Mouse (Mus musculus) heart, embryonic 15.5 days (tissue): ENCODE measurements at regions not wholly inside any gene's neighbourhood (a gene's known extent, or its start where the extent isn't known, plus 50 kb on each side); places are given as distances from the start of the nearest gene placed in this dataset.

Source experiments
- ATAC-seq: fragments of 200-750 bp; cut with Nextera tagmentation; replicated peaks from 2 replicates; pipeline ENCODE4 v1.8.0; 2017; ENCODE audit warnings: low read depth, moderate TSS enrichment; ENCODE audit not compliant: insufficient number of reproducible peaks, insufficient read depth, low FRiP score
- H3K27ac ChIP-seq: fragments of 300-500 bp; sonication (generic); 2 replicates; pipeline ENCODE4 v1.5.1; 2015; ENCODE audit warnings: mild to moderate bottlenecking, inconsistent platforms
- H3K27me3 ChIP-seq: fragments of 300-500 bp; sonication (generic); 2 replicates; pipeline ENCODE4 v1.6.1; 2015; ENCODE audit warnings: inconsistent platforms
- H3K36me3 ChIP-seq: fragments of 300-500 bp; sonication (generic); 2 replicates; pipeline ENCODE4 v1.6.1; 2015; ENCODE audit warnings: mild to moderate bottlenecking, inconsistent platforms
- H3K4me1 ChIP-seq: fragments of 300-500 bp; sonication (generic); replicated peaks from 2 replicates; pipeline ENCODE4 v1.6.1; 2015; ENCODE audit warnings: inconsistent platforms
- H3K4me2 ChIP-seq: fragments of 300-500 bp; sonication (generic); 2 replicates; pipeline ENCODE4 v1.6.1; 2015; ENCODE audit warnings: inconsistent platforms, mild to moderate bottlenecking, moderate library complexity
- H3K4me3 ChIP-seq: fragments of 300-500 bp; sonication (generic); 2 replicates; pipeline ENCODE4 v1.5.1; 2015; ENCODE audit warnings: mild to moderate bottlenecking, inconsistent platforms
- H3K9ac ChIP-seq: fragments of 300-500 bp; sonication (generic); 2 replicates; pipeline ENCODE4 v1.6.1; 2015; ENCODE audit warnings: mild to moderate bottlenecking, inconsistent platforms
- H3K9me3 ChIP-seq: fragments of 300-500 bp; sonication (generic); replicated peaks from 2 replicates; pipeline ENCODE4 v1.6.1; 2016; ENCODE audit warnings: inconsistent platforms
- WGBS: fragments of 180-500 bp; shearing (Covaris S2); methylation state at CpG from one replicate; pipeline ENCODE4 v1.1.7; 2015; ENCODE audit warnings: mixed read lengths; 5-methylcytosine and 5-hydroxymethylcytosine counted together

DNA sequence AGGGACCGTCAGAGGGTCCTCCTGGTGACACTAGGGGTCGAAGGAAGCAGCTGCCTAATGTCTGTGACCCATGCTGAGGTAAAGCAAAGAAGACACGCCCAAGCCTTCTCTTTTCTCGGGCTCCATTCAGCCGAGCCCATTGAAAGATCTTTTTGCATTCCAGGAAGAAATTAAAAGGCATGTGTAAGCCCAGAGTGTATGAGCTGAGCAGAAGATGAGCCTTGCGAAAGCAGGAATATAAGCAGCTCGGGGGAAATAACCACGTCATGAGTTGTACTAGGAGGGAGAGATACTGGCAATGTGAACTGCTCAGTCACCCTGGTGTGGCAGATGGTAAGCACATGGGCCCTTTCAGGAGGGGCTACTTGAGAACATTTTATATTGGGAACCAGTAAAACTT, 252.1 kb downstream of the Ice1 start:
- Histone ChIP-seq H3K9me3 (no peaks in the 10 kb centered on the region), H3K27ac (no peak overlapping the region), H3K4me3 (no peak overlapping the region), H3K4me1 (no peaks in the 10 kb centered on the region), H3K9ac (no peak overlapping the region), H3K36me3 (no peaks in the 10 kb centered on the region), H3K4me2 (no peak overlapping the region), H3K27me3 (no peaks in the 10 kb centered on the region)
- 64% methylated on average over 8 of the region's 8 CpGs for WGBS
- ATAC-seq = no peak

DNA sequence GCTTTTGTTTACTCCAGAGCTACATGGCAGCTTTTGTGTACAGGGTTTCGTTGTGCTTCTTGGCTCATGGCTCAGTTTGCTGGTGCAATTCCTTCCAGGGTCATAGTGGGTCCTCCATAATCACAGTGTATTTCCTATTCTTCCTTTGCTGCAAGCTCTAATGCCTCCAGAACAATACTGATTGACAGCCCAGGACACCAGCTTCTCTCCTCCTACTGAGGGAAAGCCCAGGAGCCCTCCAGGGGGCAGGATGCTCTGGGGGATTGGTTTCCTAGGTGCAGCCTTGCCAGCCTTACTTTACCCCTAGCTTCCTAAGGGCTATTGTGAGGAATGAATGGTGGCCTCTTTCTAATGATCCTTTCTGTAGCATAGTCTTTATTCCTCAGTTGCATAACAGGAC, 224.6 kb downstream of the Ice1 start:
- Histone ChIP-seq H3K9me3 (no peaks in the 10 kb centered on the region), H3K9ac (no peak overlapping the region), H3K4me3 (no peak overlapping the region), H3K27ac (no peak overlapping the region), H3K27me3 (no peaks in the 10 kb centered on the region), H3K4me1 (no peaks in the 10 kb centered on the region), H3K36me3 (no peaks in the 10 kb centered on the region), H3K4me2 (no peak overlapping the region)
- 83% methylated on average over 1 of the region's 1 CpGs for WGBS
- ATAC-seq = no peak

DNA sequence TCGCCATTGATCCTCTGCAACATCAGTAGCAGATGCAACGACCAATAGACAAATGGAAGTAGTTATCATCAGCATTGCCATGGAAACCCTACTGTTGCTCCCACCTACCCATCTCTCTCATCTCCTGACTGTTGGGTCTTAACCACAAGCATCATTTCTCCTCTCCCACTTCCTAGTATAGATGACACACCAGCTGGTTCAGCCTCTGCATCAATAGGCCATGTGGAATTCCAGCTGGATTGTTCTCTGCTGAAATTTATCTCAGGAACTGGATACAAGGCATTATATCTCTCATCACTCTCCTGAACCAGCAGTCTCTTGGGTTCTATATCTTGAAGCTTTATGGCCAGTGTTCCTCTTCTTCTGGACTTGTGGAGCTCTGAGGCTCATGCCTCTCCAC, 219.3 kb downstream of the Ice1 start:
- 82% methylated on average over 2 of the region's 2 CpGs for WGBS
- no peak overlapping the region for H3K4me3 ChIP-seq
- H3K27ac ChIP-seq = no peak overlapping the region
- no peak overlapping the region for H3K4me2 ChIP-seq
- H3K4me1 ChIP-seq = no peaks in the 10 kb centered on the region
- H3K9me3 ChIP-seq = no peaks in the 10 kb centered on the region
- no peak for ATAC-seq
- H3K36me3 ChIP-seq = no peaks in the 10 kb centered on the region
- H3K9ac ChIP-seq = no peak overlapping the region
- no peaks in the 10 kb centered on the region for H3K27me3 ChIP-seq

DNA sequence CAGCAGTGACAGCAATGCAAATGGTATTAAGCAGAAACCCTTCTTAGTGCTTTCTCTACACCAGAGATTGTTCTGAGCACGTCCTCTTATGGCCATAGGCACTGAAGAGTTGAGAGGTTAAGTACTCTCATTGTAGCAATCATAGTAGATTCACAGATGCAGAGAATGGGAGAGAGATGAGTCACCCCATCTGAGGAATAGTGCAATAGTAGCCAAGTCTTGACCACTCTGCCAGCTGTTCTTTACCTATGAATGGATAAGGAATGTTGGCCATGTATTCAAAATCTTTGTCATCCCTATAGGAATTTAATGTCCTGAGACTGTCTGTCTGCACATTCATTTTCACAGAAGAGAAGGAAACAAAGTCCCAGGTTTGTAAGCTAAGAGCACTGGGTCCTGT, 198.0 kb downstream of the Ice1 start:
- H3K4me3 ChIP-seq = no peak overlapping the region
- no peaks in the 10 kb centered on the region for H3K27me3 ChIP-seq
- no peak overlapping the region for H3K9ac ChIP-seq
- H3K27ac ChIP-seq = no peak overlapping the region
- no peak for ATAC-seq
- no peaks in the 10 kb centered on the region for H3K9me3 ChIP-seq
- no peaks in the 10 kb centered on the region for H3K4me1 ChIP-seq
- WGBS = 24% methylated on average over 1 of the region's 1 CpGs
- no peaks in the 10 kb centered on the region for H3K36me3 ChIP-seq
- no peak overlapping the region for H3K4me2 ChIP-seq

DNA sequence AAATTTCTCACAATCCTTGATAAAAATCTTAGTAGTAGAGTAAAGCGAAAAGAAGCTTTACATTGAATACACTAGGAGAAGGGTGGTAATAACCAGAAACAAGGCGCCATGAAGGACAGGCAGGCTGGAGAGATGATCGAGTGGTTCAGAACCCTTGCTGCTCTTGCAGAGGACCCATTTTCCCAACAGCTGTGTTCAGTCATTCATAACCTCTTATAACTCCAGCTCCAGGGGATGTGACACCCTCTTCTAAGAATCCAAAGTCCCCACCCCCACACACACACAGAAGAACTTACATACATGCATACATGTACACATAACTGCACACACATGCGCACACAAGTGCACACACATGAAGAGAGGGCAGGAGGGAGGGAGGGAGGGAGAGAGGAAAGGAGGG, 190.5 kb downstream of the Ice1 start:
- no peak for ATAC-seq
- Histone ChIP-seq H3K27me3 (no peaks in the 10 kb centered on the region), H3K36me3 (no peaks in the 10 kb centered on the region), H3K4me2 (no peak overlapping the region), H3K9ac (no peak overlapping the region), H3K9me3 (no peaks in the 10 kb centered on the region), H3K4me3 (no peak overlapping the region), H3K4me1 (no peaks in the 10 kb centered on the region), H3K27ac (no peak overlapping the region)
- 82% methylated on average over 4 of the region's 4 CpGs for WGBS

DNA sequence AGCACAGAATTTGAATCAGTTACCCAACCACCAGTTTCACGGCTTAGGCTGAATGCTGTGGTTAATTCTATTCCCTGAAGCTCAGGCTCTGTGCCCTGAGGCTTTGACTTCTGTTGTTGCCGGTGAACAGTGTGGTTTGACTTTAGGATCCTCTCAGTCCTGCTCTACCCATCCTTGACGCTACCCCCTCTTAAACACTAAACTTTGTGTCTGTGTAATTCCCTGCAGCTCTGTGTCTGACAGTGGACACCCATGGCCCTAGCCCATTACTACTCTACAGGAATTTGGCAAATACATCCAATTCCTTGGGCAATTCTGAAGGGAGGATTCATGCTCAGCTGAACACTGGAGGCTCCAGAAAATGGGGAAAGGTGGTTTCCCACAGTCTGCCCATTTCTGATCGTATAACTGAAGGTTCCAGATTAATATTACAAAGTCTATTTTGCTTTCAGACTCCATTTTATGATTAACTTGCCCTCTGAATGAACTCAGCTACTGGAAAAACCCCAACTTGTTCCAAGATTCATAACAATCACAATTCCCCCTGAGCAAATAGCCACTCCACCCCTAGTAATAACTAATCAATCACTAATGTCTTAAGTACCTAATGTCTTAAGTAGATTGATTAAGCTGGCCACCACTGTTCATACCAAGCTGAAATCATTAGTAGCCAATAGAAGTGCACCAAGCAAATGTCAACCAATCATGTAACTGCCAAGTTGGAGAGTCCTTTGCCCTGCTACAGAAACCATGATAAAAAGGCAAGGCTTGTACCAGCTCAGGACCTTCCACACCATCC, 182.6 kb downstream of the Ice1 start:
- H3K27ac ChIP-seq = no peak overlapping the region
- no peaks in the 10 kb centered on the region for H3K36me3 ChIP-seq
- no peaks in the 10 kb centered on the region for H3K27me3 ChIP-seq
- no peaks in the 10 kb centered on the region for H3K9me3 ChIP-seq
- 73% methylated on average over 4 of the region's 4 CpGs for WGBS
- no peak overlapping the region for H3K4me3 ChIP-seq
- H3K9ac ChIP-seq = no peak overlapping the region
- no peak for ATAC-seq
- H3K4me1 ChIP-seq = no peaks in the 10 kb centered on the region
- no peak overlapping the region for H3K4me2 ChIP-seq

DNA sequence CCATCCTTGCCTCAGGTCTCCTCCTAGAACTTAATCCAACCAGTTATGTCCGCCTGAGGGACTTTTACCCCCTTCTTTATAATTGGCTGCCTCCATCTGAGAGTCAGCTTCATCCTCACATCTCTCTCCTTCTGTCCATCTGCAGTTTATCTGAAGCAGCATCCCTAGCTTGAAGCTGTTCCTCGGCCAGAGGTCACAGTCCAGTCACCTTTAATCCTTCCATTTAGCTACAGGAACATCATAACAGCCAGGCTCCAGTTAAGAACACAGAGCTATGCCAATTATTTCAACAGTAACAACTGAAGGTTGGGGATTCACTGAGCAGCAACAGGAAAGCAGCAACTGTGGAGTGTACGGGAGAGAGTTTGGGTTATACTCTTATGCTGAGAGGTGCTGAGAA, 179.0 kb downstream of the Ice1 start:
- Histone ChIP-seq H3K27ac (no peak overlapping the region), H3K36me3 (no peaks in the 10 kb centered on the region), H3K4me1 (no peaks in the 10 kb centered on the region), H3K9ac (no peak overlapping the region), H3K4me3 (no peak overlapping the region), H3K9me3 (no peaks in the 10 kb centered on the region), H3K27me3 (no peaks in the 10 kb centered on the region), H3K4me2 (no peak overlapping the region)
- 70% methylated on average over 3 of the region's 3 CpGs for WGBS
- no peak for ATAC-seq

DNA sequence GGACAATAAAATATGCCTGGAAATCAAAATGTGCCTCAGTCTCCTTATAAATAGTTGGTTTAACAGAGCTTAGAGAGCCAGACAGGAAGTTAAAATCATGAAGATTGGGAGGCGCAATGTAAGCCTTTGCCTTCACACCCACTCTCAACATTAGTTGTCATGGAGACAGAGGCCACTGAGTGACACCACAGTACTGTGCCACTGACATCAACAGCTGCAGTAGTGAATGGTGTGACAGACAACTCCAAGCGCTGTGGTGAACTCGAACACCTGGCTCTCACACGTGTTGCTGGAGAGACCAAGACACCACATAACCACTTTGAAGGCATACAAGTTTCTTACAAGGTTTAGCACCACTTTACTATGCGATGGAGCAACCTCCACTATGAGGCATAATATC, 172.4 kb downstream of the Ice1 start:
- H3K9ac ChIP-seq = no peak overlapping the region
- WGBS = 79% methylated on average over 5 of the region's 5 CpGs
- no peak overlapping the region for H3K4me2 ChIP-seq
- H3K27ac ChIP-seq = no peak overlapping the region
- H3K4me3 ChIP-seq = no peak overlapping the region
- no peaks in the 10 kb centered on the region for H3K9me3 ChIP-seq
- H3K27me3 ChIP-seq = no peaks in the 10 kb centered on the region
- ATAC-seq = no peak
- H3K4me1 ChIP-seq = no peaks in the 10 kb centered on the region
- no peaks in the 10 kb centered on the region for H3K36me3 ChIP-seq

DNA sequence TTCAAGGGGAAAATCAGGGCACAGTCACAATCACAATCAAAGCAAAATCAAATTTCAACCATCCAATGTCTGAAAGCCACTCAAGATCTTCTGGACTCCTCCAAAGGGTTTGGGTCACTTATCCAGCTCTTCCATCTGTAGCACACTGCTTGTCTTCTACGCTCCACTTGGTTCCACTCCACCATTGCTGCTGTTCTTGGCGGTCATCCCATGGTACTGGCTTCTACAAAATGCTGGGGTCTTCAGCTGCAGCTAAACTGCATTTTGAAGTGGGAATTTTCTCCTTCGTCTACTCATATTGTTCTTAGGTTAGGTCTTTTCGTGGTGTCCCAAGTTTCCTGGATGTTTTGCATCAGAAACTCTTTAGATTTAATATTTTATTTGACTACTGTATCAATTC, 162.7 kb downstream of the Ice1 start:
- no peak overlapping the region for H3K4me2 ChIP-seq
- no peaks in the 10 kb centered on the region for H3K27me3 ChIP-seq
- no peaks in the 10 kb centered on the region for H3K4me1 ChIP-seq
- WGBS = 79% methylated on average over 4 of the region's 4 CpGs
- no peak for ATAC-seq
- H3K9me3 ChIP-seq = no peaks in the 10 kb centered on the region
- H3K9ac ChIP-seq = no peak overlapping the region
- no peaks in the 10 kb centered on the region for H3K36me3 ChIP-seq
- H3K4me3 ChIP-seq = no peak overlapping the region
- H3K27ac ChIP-seq = no peak overlapping the region

DNA sequence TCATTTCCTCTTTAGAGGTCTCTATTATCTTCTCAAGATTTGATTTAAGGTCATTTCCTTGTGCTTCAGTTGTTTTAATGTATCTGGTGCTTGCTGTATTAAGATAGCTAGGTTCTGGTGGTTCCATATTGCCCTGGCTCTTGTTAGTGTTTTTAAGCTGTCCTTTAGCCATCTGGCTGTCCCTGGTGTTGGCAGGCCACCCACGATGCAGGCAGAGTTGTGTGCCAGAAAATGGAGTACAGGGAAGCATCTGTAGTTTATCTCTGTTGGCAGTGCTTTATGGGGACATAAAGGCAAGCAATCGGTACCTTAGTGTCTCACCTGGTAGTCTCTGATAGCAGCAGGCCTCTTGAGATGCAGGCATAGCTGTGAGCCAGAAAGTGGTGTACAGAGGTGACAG, 162.1 kb downstream of the Ice1 start:
- Histone ChIP-seq H3K4me1 (no peaks in the 10 kb centered on the region), H3K27ac (no peak overlapping the region), H3K4me3 (no peak overlapping the region), H3K4me2 (no peak overlapping the region), H3K27me3 (no peaks in the 10 kb centered on the region), H3K9ac (no peak overlapping the region), H3K9me3 (no peaks in the 10 kb centered on the region), H3K36me3 (no peaks in the 10 kb centered on the region)
- no peak for ATAC-seq
- 41% methylated on average over 2 of the region's 2 CpGs for WGBS

DNA sequence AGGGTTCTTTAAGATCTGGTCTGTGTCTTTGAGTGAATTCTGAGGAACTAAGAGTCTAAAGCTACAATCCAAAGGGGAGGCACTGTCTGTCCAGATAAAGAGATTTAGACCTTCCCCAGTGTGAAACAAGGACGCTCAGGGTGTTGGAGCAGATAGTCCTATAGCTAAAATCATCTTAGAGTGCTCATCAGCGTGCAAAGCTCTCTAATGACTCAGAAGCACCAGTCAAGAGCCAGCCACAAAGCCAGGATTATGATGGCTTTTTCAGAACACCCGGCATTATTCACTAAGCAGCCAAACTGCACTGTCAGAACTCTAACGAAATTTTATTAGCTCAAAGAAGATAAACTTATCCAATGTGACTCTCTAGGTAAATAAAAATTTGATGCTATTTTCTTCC, 138.1 kb downstream of the Ice1 start:
- no peak for ATAC-seq
- no peak overlapping the region for H3K27ac ChIP-seq
- no peaks in the 10 kb centered on the region for H3K4me1 ChIP-seq
- no peak overlapping the region for H3K4me3 ChIP-seq
- no peak overlapping the region for H3K9ac ChIP-seq
- H3K9me3 ChIP-seq = no peaks in the 10 kb centered on the region
- 57% methylated on average over 4 of the region's 4 CpGs for WGBS
- no peaks in the 10 kb centered on the region for H3K27me3 ChIP-seq
- H3K4me2 ChIP-seq = no peak overlapping the region
- no peaks in the 10 kb centered on the region for H3K36me3 ChIP-seq
